Mouse (Mus musculus) macrophage (primary cell): ENCODE data around the gene 1700025C18Rik. TPM values are rescaled to one million over a fixed set of nuclear protein-coding genes. Genes with fewer than 3 reads are reported as not detected.

Experiments
- H3K27ac ChIP-seq: fragments of 350-480 bp; formaldehyde crosslinking; 2 replicates; pipeline ENCODE4 v1.9.0; 2021
- H3K36me3 ChIP-seq: fragments of 350-480 bp; formaldehyde crosslinking; 2 replicates; pipeline ENCODE4 v1.9.0; 2021; ENCODE audit errors: inconsistent target
- H3K4me3 ChIP-seq: fragments of 350-480 bp; formaldehyde crosslinking; 2 replicates; pipeline ENCODE4 v1.9.0; 2021; ENCODE audit errors: inconsistent target
- H3K79me2 ChIP-seq: fragments of 350-480 bp; formaldehyde crosslinking; 2 replicates; pipeline ENCODE4 v1.9.0; 2021; ENCODE audit errors: inconsistent target
- WGBS: methylation state at CpG from one replicate; pipeline ENCODE4 v1.1.7; 2026; ENCODE audit warnings: inconsistent platforms; ENCODE audit not compliant: missing documents; 5-methylcytosine and 5-hydroxymethylcytosine counted together
- polyA plus RNA-seq: library from polyadenylated mRNA; stranded (reverse); fragments of 250-400 nt; gene quantifications from 3 replicates; pipeline ENCODE4 v1.2.4, GENCODE M21; 2018; ENCODE audit warnings: inconsistent platforms
- total RNA-seq, 78 experiments: library from RNA; depleted of rRNA; stranded (reverse); fragments of 250-400 nt; gene quantifications; 1 replicate in 9 of 78; 2 replicates in 24 of 78; 3 replicates in 43 of 78; 4 replicates in 2 of 78; pipeline ENCODE4 v1.2.4; 2018; ENCODE audit warnings: inconsistent platforms in 56 of 78

1700025C18Rik gene
- not detected for total RNA-seq (2018; cell fraction: chromatin; rRNA removed)
- not detected for total RNA-seq (2018; cell fraction: cytosol; rRNA removed)
- not detected for total RNA-seq (2018; cell fraction: nucleus; rRNA removed)
- not detected in 3 replicates for polyA plus RNA-seq

- Histone ChIP-seq H3K27ac (no peak within 1 kb of the TSS), H3K4me3 (no peak within 1 kb of the TSS), H3K79me2 (no peaks in the 10 kb centered on the region), H3K36me3 (no peaks in the 10 kb centered on the region)
- WGBS, result 71% methylated on average over 2 of the region's 2 CpGs
Observed at GRCm38 (mm10) chr2:165090650-165091049, at the start of gene 1700025C18Rik. Gene 1700025C18Rik, minus strand, starts transcription at chr2:165090750.

- no peaks in the 10 kb centered on the region for H3K79me2 ChIP-seq
- no peak overlapping the region for H3K27ac ChIP-seq
- H3K36me3 ChIP-seq, result no peaks in the 10 kb centered on the region
- WGBS, result 44% methylated on average over 16 of the region's 16 CpGs
- H3K4me3 ChIP-seq, result no peak overlapping the region
Observed at GRCm38 (mm10) chr2:165136049-165136448, 45.5 kb upstream of the 1700025C18Rik start.

GRCm38 (mm10) chr2:165133566-165133965, 43.0 kb upstream of the 1700025C18Rik start:
- H3K36me3 ChIP-seq, result no peaks in the 10 kb centered on the region
- no peaks in the 10 kb centered on the region for H3K79me2 ChIP-seq
- WGBS, result 1% methylated on average over 14 of the region's 15 CpGs
- H3K27ac ChIP-seq, result no peak overlapping the region
- H3K4me3 ChIP-seq, result no peak overlapping the region

- no peak overlapping the region for H3K4me3 ChIP-seq
- no peak overlapping the region for H3K27ac ChIP-seq
- H3K79me2 ChIP-seq, result no peaks in the 10 kb centered on the region
- H3K36me3 ChIP-seq, result no peaks in the 10 kb centered on the region
- 90% methylated on average over 12 of the region's 12 CpGs for WGBS
Observed at GRCm38 (mm10) chr2:165131428-165131827, 40.9 kb upstream of the 1700025C18Rik start.

- no peaks in the 10 kb centered on the region for H3K79me2 ChIP-seq
- no peaks in the 10 kb centered on the region for H3K36me3 ChIP-seq
- WGBS, result 90% methylated on average over 4 of the region's 4 CpGs
- no peak overlapping the region for H3K27ac ChIP-seq
- no peak overlapping the region for H3K4me3 ChIP-seq
Observed at GRCm38 (mm10) chr2:165129189-165129588, 38.6 kb upstream of the 1700025C18Rik start.

GRCm38 (mm10) chr2:165126896-165127562, 36.5 kb upstream of the 1700025C18Rik start:
- 79% methylated on average over 10 of the region's 10 CpGs for WGBS
- no peak overlapping the region for H3K27ac ChIP-seq

GRCm38 (mm10) chr2:165121206-165121840, 30.8 kb upstream of the 1700025C18Rik start:
- Histone ChIP-seq H3K4me3 (no peak overlapping the region), H3K79me2 (no peaks in the 10 kb centered on the region), H3K27ac (no peak overlapping the region), H3K36me3 (no peaks in the 10 kb centered on the region)
- 30% methylated on average over 10 of the region's 10 CpGs for WGBS

More at GRCm38 (mm10) chr2:165126896-165127562, 36.5 kb upstream of the 1700025C18Rik start:
- no peak overlapping the region for H3K4me3 ChIP-seq
- H3K79me2 ChIP-seq, result no peaks in the 10 kb centered on the region
- no peaks in the 10 kb centered on the region for H3K36me3 ChIP-seq

GRCm38 (mm10) chr2:165120765-165121164, 30.2 kb upstream of the 1700025C18Rik start:
- 80% methylated on average over 9 of the region's 9 CpGs for WGBS
- Histone ChIP-seq H3K79me2 (no peaks in the 10 kb centered on the region), H3K36me3 (no peaks in the 10 kb centered on the region), H3K4me3 (no peak overlapping the region), H3K27ac (no peak overlapping the region)

- H3K79me2 ChIP-seq, result no peaks in the 10 kb centered on the region
- H3K4me3 ChIP-seq, result no peak overlapping the region
- no peak overlapping the region for H3K27ac ChIP-seq
- H3K36me3 ChIP-seq, result no peaks in the 10 kb centered on the region
- WGBS, result 31% methylated on average over 11 of the region's 11 CpGs
Observed at GRCm38 (mm10) chr2:165113733-165114132, 23.2 kb upstream of the 1700025C18Rik start.

- WGBS, result 1% methylated on average over 53 of the region's 54 CpGs
- H3K27ac ChIP-seq, result no peak overlapping the region
- H3K4me3 ChIP-seq, result no peak overlapping the region
- H3K36me3 ChIP-seq, result no peaks in the 10 kb centered on the region
- H3K79me2 ChIP-seq, result no peaks in the 10 kb centered on the region
Observed at GRCm38 (mm10) chr2:165112149-165112548, 21.6 kb upstream of the 1700025C18Rik start.

- WGBS, result 33% methylated on average over 18 of the region's 18 CpGs
- Histone ChIP-seq H3K36me3 (no peaks in the 10 kb centered on the region), H3K4me3 (no peak overlapping the region), H3K27ac (no peak overlapping the region), H3K79me2 (no peaks in the 10 kb centered on the region)
Observed at GRCm38 (mm10) chr2:165106585-165106984, 16.0 kb upstream of the 1700025C18Rik start.

GRCm38 (mm10) chr2:165105513-165106079, 15.0 kb upstream of the 1700025C18Rik start:
- no peak overlapping the region for H3K27ac ChIP-seq
- no peak overlapping the region for H3K4me3 ChIP-seq
- no peaks in the 10 kb centered on the region for H3K79me2 ChIP-seq
- 81% methylated on average over 15 of the region's 16 CpGs for WGBS
- no peaks in the 10 kb centered on the region for H3K36me3 ChIP-seq

GRCm38 (mm10) chr2:165102920-165103319, 12.4 kb upstream of the 1700025C18Rik start:
- H3K36me3 ChIP-seq, result no peaks in the 10 kb centered on the region
- no peak overlapping the region for H3K27ac ChIP-seq
- no peaks in the 10 kb centered on the region for H3K79me2 ChIP-seq
- no peak overlapping the region for H3K4me3 ChIP-seq
- WGBS, result 42% methylated on average over 3 of the region's 3 CpGs

- H3K27ac ChIP-seq, result no peak overlapping the region
- H3K36me3 ChIP-seq, result no peaks in the 10 kb centered on the region
- H3K4me3 ChIP-seq, result no peak overlapping the region
- H3K79me2 ChIP-seq, result no peaks in the 10 kb centered on the region
- 11% methylated on average over 6 of the region's 6 CpGs for WGBS
Observed at GRCm38 (mm10) chr2:165100749-165101148, 10.2 kb upstream of the 1700025C18Rik start.

- Histone ChIP-seq H3K4me3 (no peak overlapping the region), H3K36me3 (no peaks in the 10 kb centered on the region), H3K79me2 (no peaks in the 10 kb centered on the region), H3K27ac (no peak overlapping the region)
- 76% methylated on average over 3 of the region's 3 CpGs for WGBS
Observed at GRCm38 (mm10) chr2:165098861-165099260, 8.3 kb upstream of the 1700025C18Rik start.
